Mouse (Mus musculus): Measurements from ENCODE around the gene Atxn10.

The Atxn10 gene

GRCm38 (mm10) chr15:85334234-85334633 is 1.8 kb upstream of the Atxn10 start:
- WGBS, result 81% methylated on average over 3 of the region's 3 CpGs

DNA sequence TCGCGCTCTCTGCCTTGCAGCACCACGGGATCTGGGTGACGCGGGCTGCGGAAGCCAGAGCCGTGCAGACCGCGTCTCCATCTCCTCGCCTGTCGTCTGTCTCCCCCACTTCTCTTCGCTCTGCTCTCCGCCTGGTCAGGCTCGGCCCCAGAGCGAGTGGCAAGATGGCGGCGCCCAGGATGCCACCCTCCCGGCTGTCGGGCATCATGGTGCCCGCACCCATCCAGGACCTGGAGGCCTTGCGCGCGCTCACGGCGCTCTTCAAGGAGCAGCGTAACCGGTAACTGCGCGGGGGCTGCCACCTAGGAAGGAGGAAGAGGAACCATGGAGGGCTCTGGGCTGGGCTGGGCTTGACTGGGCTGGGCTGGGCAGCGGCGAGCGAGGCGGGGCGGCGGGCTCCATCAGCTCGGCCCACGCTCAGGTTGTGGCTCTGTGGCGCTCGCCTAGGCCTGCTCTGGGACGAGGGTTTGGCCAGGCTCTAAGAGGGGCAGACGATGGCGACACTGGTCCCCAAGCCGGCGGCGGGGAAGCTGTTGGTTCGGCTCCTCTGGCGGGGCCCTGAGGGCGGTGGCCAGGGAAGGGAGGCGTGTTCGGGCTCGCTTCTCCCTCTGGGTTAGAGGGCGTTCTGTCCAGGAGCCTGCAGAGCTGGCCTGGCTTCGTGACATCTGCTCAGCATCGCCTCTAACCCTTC is 401 bp downstream of the Atxn10 start:
- WGBS, result under 1% methylated on average over 53 of the region's 54 CpGs

GRCm38 (mm10) chr15:85337219-85337618 is 1.2 kb downstream of the Atxn10 start:
- WGBS, result 23% methylated on average over 9 of the region's 9 CpGs

GRCm38 (mm10) chr15:85337979-85338378 is 1.9 kb downstream of the Atxn10 start:
- 54% methylated on average over 5 of the region's 5 CpGs for WGBS

DNA sequence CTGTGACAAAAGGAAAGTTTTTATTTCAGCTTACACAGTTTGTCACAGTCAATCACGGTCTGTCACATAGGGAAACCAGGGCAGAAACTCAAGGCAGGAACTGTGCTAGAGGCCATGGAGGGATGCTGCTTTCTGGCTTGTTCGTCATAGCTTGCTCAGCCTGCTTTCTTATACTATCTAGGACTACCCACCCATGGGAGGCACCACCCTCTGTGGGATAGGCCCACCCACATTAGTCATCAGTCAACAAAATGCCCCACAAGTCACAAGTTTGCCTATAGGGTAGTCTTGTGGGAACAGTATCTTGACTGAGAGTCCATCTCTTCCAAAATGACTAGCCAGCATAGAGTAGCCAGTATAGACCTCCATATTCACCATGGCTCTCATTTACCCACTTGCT is 6.2 kb downstream of the Atxn10 start:
- WGBS, result 89% methylated on average over 2 of the region's 2 CpGs

- 55% methylated on average over 2 of the region's 2 CpGs for WGBS
Measured at GRCm38 (mm10) chr15:85344673-85345072, 8.6 kb downstream of the Atxn10 start.

GRCm38 (mm10) chr15:85347058-85347700 is 11.1 kb downstream of the Atxn10 start:
- 58% methylated on average over 6 of the region's 6 CpGs for WGBS

DNA sequence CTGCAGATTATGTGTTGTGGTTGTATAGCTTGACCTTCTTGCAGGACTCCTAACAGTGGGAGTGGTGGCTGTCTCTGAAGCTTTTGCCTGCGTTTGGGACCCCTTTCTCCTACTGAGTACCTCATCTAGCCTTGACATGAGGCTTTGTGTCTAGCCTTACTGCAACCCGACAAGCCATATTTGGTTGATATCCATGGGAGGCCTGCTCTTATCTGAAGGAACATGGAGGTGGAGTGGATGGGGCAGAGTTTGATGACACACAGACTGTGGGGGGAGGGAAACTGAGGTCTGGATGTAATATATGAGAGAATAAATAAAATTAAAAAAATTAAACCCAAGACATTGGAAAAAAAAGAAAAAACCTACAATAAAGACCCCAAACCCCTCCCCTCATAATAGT is 14.1 kb downstream of the Atxn10 start:
- 95% methylated on average over 2 of the region's 2 CpGs for WGBS

GRCm38 (mm10) chr15:85354060-85354459 is 18.0 kb downstream of the Atxn10 start:
- 87% methylated on average over 9 of the region's 9 CpGs for WGBS

DNA sequence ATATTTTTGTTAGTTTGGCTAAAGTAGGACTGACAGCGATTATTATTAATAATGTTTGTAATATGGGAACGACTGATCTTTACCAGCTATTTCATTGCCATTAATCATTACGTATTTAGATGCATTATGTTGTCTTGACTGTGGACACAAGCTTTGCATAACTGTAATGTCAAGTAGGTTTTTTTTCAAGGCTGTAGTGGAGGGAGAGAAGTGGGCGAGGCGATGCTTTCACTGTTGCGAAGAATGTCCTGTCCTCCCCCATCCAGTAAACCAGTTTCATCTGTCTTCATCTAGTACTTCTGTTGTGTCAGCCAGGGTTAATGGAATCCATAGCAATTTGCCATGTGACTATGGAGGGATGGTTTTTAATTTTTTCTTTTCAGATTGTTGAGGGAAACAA is 20.1 kb downstream of the Atxn10 start:
- 73% methylated on average over 6 of the region's 6 CpGs for WGBS

DNA sequence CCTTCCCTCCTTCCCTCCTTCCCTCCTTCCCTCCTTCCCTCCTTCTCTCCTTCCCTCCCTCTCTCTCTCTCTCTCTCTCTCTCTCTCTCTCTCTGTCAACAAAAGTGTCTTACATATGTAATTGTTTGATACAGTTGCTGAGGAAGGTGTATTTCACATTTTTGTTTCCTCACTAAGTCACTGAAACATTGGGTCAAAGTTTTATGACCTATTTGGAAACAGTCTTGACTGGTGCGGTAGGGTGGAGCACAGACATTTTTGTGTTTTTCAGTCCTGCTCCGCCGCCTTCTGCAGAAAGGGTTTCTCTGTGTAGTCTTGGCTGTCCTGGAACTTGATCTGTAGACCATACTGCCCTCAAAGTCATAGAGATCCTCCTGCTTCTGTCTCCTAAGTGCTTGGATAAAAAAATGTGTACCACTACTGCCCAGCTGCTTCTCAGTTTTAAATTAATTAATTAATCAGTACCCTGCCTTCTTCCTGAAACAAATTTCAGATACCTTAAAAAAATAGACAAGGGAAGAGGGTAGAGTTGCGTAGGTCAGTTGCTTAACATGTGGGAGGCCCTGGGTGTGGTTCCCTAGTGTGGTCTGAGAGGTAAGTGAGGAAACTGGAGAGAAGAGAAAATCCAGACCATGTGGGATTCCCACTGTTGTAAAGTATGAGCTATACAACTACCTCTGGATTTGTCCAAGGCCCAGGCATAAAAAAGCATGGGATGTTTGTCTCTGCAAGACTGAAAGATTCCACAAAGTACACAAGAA is 21.6 kb downstream of the Atxn10 start:
- 95% methylated on average over 4 of the region's 4 CpGs for WGBS

DNA sequence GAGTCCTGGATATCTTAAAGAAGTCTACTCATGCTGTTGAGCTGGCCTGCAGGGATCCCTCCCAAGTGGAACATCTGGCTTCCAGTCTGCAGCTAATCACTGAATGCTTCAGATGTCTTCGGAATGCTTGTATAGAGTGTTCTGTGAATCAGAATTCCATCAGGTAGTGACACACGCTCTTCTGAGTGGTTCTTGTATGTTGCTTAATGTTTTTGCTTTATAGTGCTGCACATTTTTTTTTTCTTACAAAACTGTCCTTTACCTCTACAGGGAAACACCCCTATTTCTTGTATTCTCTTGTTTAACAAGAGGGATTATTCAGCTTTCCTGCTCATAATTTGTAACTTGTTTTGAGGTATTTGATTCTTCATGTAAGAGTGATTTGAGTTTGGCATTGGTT is 23.4 kb downstream of the Atxn10 start:
- 73% methylated on average over 2 of the region's 2 CpGs for WGBS

DNA sequence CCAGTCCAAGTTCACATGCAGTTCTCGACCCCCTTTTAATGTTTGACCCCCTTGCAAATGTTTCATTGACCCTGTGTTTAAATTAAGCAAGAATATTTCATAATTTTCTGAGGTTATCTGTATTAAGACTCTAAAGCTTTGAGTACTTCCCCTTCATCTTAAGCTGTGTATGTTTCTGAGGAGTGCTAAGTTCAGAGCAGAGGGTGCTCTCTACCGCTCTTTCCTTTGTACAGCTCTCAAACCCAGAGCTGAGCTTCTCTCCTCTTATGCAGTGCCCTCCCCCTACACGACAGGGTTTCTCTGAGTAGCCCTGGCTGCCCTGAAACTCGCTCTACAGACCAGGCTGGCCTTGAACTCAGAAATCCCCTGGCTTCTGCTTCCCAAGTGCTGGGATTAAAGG is 23.9 kb downstream of the Atxn10 start:
- 90% methylated on average over 4 of the region's 4 CpGs for WGBS

GRCm38 (mm10) chr15:85364366-85364765 is 28.3 kb downstream of the Atxn10 start:
- 50% methylated on average over 3 of the region's 3 CpGs for WGBS

- 46% methylated on average over 5 of the region's 5 CpGs for WGBS
Measured at GRCm38 (mm10) chr15:85366938-85367337, 30.9 kb downstream of the Atxn10 start.

- 52% methylated on average over 3 of the region's 3 CpGs for WGBS
Measured at GRCm38 (mm10) chr15:85369765-85370164, 33.7 kb downstream of the Atxn10 start.

DNA sequence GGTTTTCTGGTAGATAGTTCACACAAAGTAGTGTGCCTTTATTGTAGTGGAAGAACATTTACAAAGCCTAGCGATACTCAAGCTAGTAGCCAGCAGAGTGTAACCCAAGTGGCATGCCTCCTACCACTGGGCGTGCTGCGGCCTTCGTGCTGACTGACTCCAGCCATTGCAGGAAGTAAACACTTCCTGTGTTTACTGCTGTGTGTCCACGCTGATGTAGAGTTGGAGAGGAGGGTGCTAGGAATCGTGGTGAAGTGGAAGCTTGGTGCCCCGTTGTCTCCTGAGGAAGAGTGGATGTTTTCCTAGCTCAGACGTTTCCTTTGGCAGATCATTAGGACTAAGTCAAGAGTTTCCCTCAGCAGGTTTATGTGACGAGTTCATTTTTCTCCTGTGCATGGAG is 47.4 kb downstream of the Atxn10 start:
- WGBS, result 71% methylated on average over 9 of the region's 9 CpGs

GRCm38 (mm10) chr15:85388696-85389095 is 52.7 kb downstream of the Atxn10 start:
- WGBS, result 84% methylated on average over 3 of the region's 3 CpGs

- WGBS, result 66% methylated on average over 4 of the region's 4 CpGs
Measured at GRCm38 (mm10) chr15:85389915-85390314, 53.9 kb downstream of the Atxn10 start.

- WGBS, result 84% methylated on average over 9 of the region's 9 CpGs
Measured at GRCm38 (mm10) chr15:85395360-85395759, 59.3 kb downstream of the Atxn10 start.

DNA sequence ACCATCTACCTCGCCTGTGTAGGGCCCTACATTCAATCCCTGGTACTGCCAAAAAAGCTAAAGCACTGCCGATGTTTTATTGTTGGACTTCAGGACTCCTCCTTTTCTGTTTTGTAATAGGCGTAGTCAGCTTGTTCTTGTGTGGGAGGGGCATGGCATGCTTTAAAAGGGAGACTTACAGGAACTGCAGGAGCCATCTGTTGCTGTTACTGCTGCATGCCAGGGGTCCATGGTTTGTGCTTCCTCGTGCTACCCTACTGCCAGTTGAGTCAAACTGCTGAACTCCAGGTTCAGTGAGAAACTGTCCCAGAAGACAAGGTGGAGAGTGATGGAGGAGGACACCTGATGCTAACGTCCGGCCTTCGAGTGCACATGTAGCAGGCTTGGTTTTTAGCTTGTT is 65.9 kb downstream of the Atxn10 start:
- 45% methylated on average over 7 of the region's 7 CpGs for WGBS

DNA sequence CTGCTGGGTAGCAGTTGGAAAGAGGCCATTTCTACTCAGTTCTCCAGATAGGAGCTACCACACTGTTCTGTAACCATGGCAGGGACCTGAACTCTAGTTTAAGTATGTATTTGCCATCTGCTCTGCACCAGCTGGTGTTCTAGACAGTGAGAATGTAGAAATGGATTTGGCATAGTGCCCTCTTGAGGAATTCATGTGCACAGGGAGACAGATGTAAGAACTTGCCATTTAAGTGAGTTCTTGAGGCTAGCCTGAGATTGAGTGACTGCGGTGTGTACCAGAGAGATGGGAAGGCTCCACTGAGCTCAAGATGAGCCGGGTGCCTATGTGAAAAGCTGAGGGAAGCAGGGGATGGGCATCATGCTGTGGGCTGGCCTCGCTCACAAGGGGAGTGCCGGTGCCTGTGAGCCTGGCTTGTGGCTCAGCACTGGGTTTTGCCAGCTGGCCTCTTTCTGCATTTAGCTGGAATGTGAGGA is 67.2 kb downstream of the Atxn10 start:
- 24% methylated on average over 4 of the region's 4 CpGs for WGBS

- WGBS, result 67% methylated on average over 4 of the region's 4 CpGs
Measured at GRCm38 (mm10) chr15:85404739-85405138, 68.7 kb downstream of the Atxn10 start.
